Mouse (Mus musculus) thymus, adult 2 months (tissue): ENCODE results near the gene Olfr279.

Source experiments
- CTCF ChIP-seq: fragments of 200-500 bp; IDR thresholded peaks from 2 replicates; pipeline ENCODE4 v1.5.1; 2012; ENCODE audit warnings: mild to moderate bottlenecking, control low read depth, low read length, moderate library complexity, borderline replicate concordance; ENCODE audit not compliant: control insufficient read depth, poor library complexity, insufficient read depth; ENCODE audit errors: extremely low read depth
- POLR2A ChIP-seq: fragments of 200-500 bp; IDR thresholded peaks from 2 replicates; pipeline ENCODE4 v1.6.1; 2012; ENCODE audit warnings: mild to moderate bottlenecking, low read length, control low read depth, moderate library complexity; ENCODE audit not compliant: control insufficient read depth, poor library complexity, insufficient read depth; ENCODE audit errors: extremely low read depth

- no peak for TF ChIP-seq CTCF
- TF ChIP-seq POLR2A = no peak
Measured at GRCm38 (mm10) chr15:98511386-98511928, 19.3 kb downstream of the Olfr279 start.
